Mouse (Mus musculus): Measurements from ENCODE around the gene Tgtp2. TPM values are rescaled to one million over a fixed set of nuclear protein-coding genes. Genes with fewer than 3 reads are reported as not detected.
A peak's percentile ranks its signal among the peaks of the same experiment; 100 is the strongest.
"Not testable (repeated sequence)": the region's sequence is repeated elsewhere in the genome, so short reads cannot be mapped to it uniquely, and the experiment has no call there.

Tgtp2 gene
- polyA plus RNA-seq (2012; rRNA removed): 0.09 and 0.12 TPM in 2 replicates
- polyA plus RNA-seq (2014; fragmentation: Nextera tagmentation; extraction: Ambion mirVana): 0.18 and 0.33 TPM in 2 replicates

GRCm38 (mm10) chr11:49063713-49064469 lies at the start of gene Tgtp2:
Gene Tgtp2 (minus strand): TSS chr11:49064206.
- not testable (repeated sequence) for DNase-seq (ENCODE audit: low spot score); ATAC-seq (ENCODE audit: low FRiP score, low read depth); H3K4me1 ChIP-seq (ENCODE audit: control insufficient read depth, insufficient read depth, low read length); H3K4me3 ChIP-seq (replicated peaks; ENCODE audit: low read length); H3K9me3 ChIP-seq (ENCODE audit: control insufficient read depth, low read length); H3K36me3 ChIP-seq (ENCODE audit: control insufficient read depth, insufficient read depth, low read length); H3K27ac ChIP-seq (replicated peaks; ENCODE audit: low read depth, low read length); H3K4me2 ChIP-seq (replicated peaks; ENCODE audit: low read depth, low read length, severe bottlenecking); H3K9ac ChIP-seq (ENCODE audit: low read depth, low read length, severe bottlenecking); H3K27me3 ChIP-seq (ENCODE audit: control insufficient read depth, insufficient read depth, low read length)
- 79% methylated on average over 5 of the region's 5 CpGs for WGBS

GRCm38 (mm10) chr11:49112624-49113219 lies 48.7 kb upstream of the Tgtp2 start:
- no peak overlapping the region for H3K9ac ChIP-seq (ENCODE audit: low read depth, low read length, severe bottlenecking)
- no peaks in the 10 kb centered on the region for H3K9me3 ChIP-seq (ENCODE audit: control insufficient read depth, low read length)
- ATAC-seq (ENCODE audit: low FRiP score, low read depth) (no peak), DNase-seq (ENCODE audit: low spot score) (no peak)
- no peak for TF ChIP-seq POLR2A (IDR thresholded peaks at IDR 0.05; ENCODE audit: borderline replicate concordance, extremely low read depth, insufficient read depth, insufficient read length)
- H3K4me1 ChIP-seq (ENCODE audit: control insufficient read depth, insufficient read depth, low read length): no peaks in the 10 kb centered on the region
- H3K4me3 ChIP-seq (replicated peaks; ENCODE audit: low read length): no peak overlapping the region
- H3K27ac ChIP-seq (replicated peaks; ENCODE audit: low read depth, low read length): no peak overlapping the region
- no peaks in the 10 kb centered on the region for H3K36me3 ChIP-seq (ENCODE audit: control insufficient read depth, insufficient read depth, low read length)
- WGBS: 83% methylated on average over 6 of the region's 6 CpGs
- H3K27me3 ChIP-seq (ENCODE audit: control insufficient read depth, insufficient read depth, low read length): no peaks in the 10 kb centered on the region
- no peak overlapping the region for H3K4me2 ChIP-seq (replicated peaks; ENCODE audit: low read depth, low read length, severe bottlenecking)

DNA sequence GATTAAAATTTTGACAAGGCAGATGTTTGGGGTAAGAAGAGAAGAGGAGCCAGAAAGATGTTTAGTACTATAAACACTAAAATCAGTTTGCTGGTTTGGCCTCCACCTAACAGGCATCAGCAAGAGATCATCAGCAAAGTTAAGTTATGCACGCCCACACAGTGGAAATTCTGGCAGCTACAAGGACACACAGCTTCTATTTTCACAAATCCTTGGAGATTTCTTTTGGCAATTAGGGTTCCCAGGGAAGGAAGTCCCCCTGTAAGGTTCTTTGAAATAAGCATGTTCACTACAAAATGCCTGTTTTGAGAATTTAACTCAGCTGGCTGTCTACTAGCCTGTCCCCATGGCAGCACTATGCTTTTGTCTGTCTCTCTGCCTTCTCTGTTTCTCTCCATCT lies 47.0 kb upstream of the Tgtp2 start:
- no peak for TF ChIP-seq POLR2A (IDR thresholded peaks at IDR 0.05; ENCODE audit: borderline replicate concordance, extremely low read depth, insufficient read depth, insufficient read length)
- H3K36me3 ChIP-seq (ENCODE audit: control insufficient read depth, insufficient read depth, low read length): no peaks in the 10 kb centered on the region
- ATAC-seq (ENCODE audit: low FRiP score, low read depth) (no peak), DNase-seq (ENCODE audit: low spot score) (no peak)
- H3K9ac ChIP-seq (ENCODE audit: low read depth, low read length, severe bottlenecking): no peak overlapping the region
- 61% methylated on average over 1 of the region's 1 CpGs for WGBS
- no peak overlapping the region for H3K4me2 ChIP-seq (replicated peaks; ENCODE audit: low read depth, low read length, severe bottlenecking)
- no peaks in the 10 kb centered on the region for H3K9me3 ChIP-seq (ENCODE audit: control insufficient read depth, low read length)
- no peak overlapping the region for H3K27ac ChIP-seq (replicated peaks; ENCODE audit: low read depth, low read length)
- no peak overlapping the region for H3K4me3 ChIP-seq (replicated peaks; ENCODE audit: low read length)
- no peaks in the 10 kb centered on the region for H3K27me3 ChIP-seq (ENCODE audit: control insufficient read depth, insufficient read depth, low read length)
- no peaks in the 10 kb centered on the region for H3K4me1 ChIP-seq (ENCODE audit: control insufficient read depth, insufficient read depth, low read length)

- peak; percentile 32 for DNase-seq (ENCODE audit: low spot score)
These were observed 44.8 kb upstream of the Tgtp2 start for GRCm38 (mm10) chr11:49108833-49109232.

GRCm38 (mm10) chr11:49107650-49108537 lies 43.9 kb upstream of the Tgtp2 start:
- no peaks in the 10 kb centered on the region for H3K4me1 ChIP-seq (ENCODE audit: control insufficient read depth, insufficient read depth, low read length)
- DNase-seq (ENCODE audit: low spot score): no peak

More at GRCm38 (mm10) chr11:49108833-49109232, 44.8 kb upstream of the Tgtp2 start:
- H3K9me3 ChIP-seq (ENCODE audit: control insufficient read depth, low read length): no peaks in the 10 kb centered on the region
- H3K27me3 ChIP-seq (ENCODE audit: control insufficient read depth, insufficient read depth, low read length): no peaks in the 10 kb centered on the region
- no peaks in the 10 kb centered on the region for H3K4me1 ChIP-seq (ENCODE audit: control insufficient read depth, insufficient read depth, low read length)
- no peaks in the 10 kb centered on the region for H3K36me3 ChIP-seq (ENCODE audit: control insufficient read depth, insufficient read depth, low read length)
- no peak for TF ChIP-seq POLR2A (IDR thresholded peaks at IDR 0.05; ENCODE audit: borderline replicate concordance, extremely low read depth, insufficient read depth, insufficient read length)
- H3K9ac ChIP-seq (ENCODE audit: low read depth, low read length, severe bottlenecking): no peak overlapping the region
- H3K4me2 ChIP-seq (replicated peaks; ENCODE audit: low read depth, low read length, severe bottlenecking): no peak overlapping the region
- no peak overlapping the region for H3K4me3 ChIP-seq (replicated peaks; ENCODE audit: low read length)
- H3K27ac ChIP-seq (replicated peaks; ENCODE audit: low read depth, low read length): no peak overlapping the region
- ATAC-seq (ENCODE audit: low FRiP score, low read depth): no peak
- 40% methylated on average over 1 of the region's 1 CpGs for WGBS

More at GRCm38 (mm10) chr11:49107650-49108537, 43.9 kb upstream of the Tgtp2 start:
- H3K9me3 ChIP-seq (ENCODE audit: control insufficient read depth, low read length): no peaks in the 10 kb centered on the region
- H3K27ac ChIP-seq (replicated peaks; ENCODE audit: low read depth, low read length): no peak overlapping the region
- no peak overlapping the region for H3K9ac ChIP-seq (ENCODE audit: low read depth, low read length, severe bottlenecking)
- no peak for TF ChIP-seq POLR2A (IDR thresholded peaks at IDR 0.05; ENCODE audit: borderline replicate concordance, extremely low read depth, insufficient read depth, insufficient read length)
- no peak for ATAC-seq (ENCODE audit: low FRiP score, low read depth)
- no peak overlapping the region for H3K4me3 ChIP-seq (replicated peaks; ENCODE audit: low read length)
- WGBS: 58% methylated on average over 10 of the region's 10 CpGs
- H3K27me3 ChIP-seq (ENCODE audit: control insufficient read depth, insufficient read depth, low read length): no peaks in the 10 kb centered on the region
- no peaks in the 10 kb centered on the region for H3K36me3 ChIP-seq (ENCODE audit: control insufficient read depth, insufficient read depth, low read length)
- no peak overlapping the region for H3K4me2 ChIP-seq (replicated peaks; ENCODE audit: low read depth, low read length, severe bottlenecking)
